Mouse (Mus musculus) cerebellum, adult 11 months (tissue): ENCODE measurements around the gene Hist1h2bj.
A peak's percentile ranks its signal among the peaks of the same experiment; 100 is the strongest.
"Not testable (repeated sequence)": the region's sequence is repeated elsewhere in the genome, so short reads cannot be mapped to it uniquely, and the experiment has no call there.

Experiments
- DNase-seq: peaks from one replicate; pipeline ENCODE4 v3.0.0; 2022

Hist1h2bj gene

GRCm38 (mm10) chr13:22040464-22041141 lies 2.4 kb upstream of the Hist1h2bj start:
- no peak for DNase-seq

GRCm38 (mm10) chr13:22041142-22041536 lies 1.9 kb upstream of the Hist1h2bj start, which contains the start of gene Hist1h4i:
Hist1h4i (minus strand) TSS chr13:22041362.
- DNase-seq: peak; percentile 96

- DNase-seq: no peak
These were observed 1.1 kb upstream of the Hist1h2bj start for GRCm38 (mm10) chr13:22041651-22042567.

- no peak for DNase-seq
These were observed 753 bp downstream of the Hist1h2bj start for GRCm38 (mm10) chr13:22043503-22044431.

- no peak for DNase-seq
These were observed 1.6 kb downstream of the Hist1h2bj start for GRCm38 (mm10) chr13:22044432-22045155.

- DNase-seq: no peak
These were observed 2.3 kb downstream of the Hist1h2bj start for GRCm38 (mm10) chr13:22045311-22045710.

- DNase-seq: no peak
These were observed 6.0 kb downstream of the Hist1h2bj start for GRCm38 (mm10) chr13:22049041-22049440.

- no peak for DNase-seq
These were observed 6.9 kb downstream of the Hist1h2bj start for GRCm38 (mm10) chr13:22049737-22050440.

GRCm38 (mm10) chr13:22050591-22051522 lies 7.8 kb downstream of the Hist1h2bj start:
- peak; percentile 69 for DNase-seq

- DNase-seq: no peak
These were observed 8.5 kb downstream of the Hist1h2bj start for GRCm38 (mm10) chr13:22051523-22051859.

GRCm38 (mm10) chr13:22053754-22054153 lies 10.7 kb downstream of the Hist1h2bj start:
- DNase-seq: no peak

GRCm38 (mm10) chr13:22061422-22061821 lies 18.4 kb downstream of the Hist1h2bj start:
- no peak for DNase-seq

- no peak for DNase-seq
These were observed 20.5 kb downstream of the Hist1h2bj start for GRCm38 (mm10) chr13:22063468-22063867.

- not testable (repeated sequence) for DNase-seq
These were observed 41.1 kb downstream of the Hist1h2bj start, which contains the start of gene Vmn1r188 for GRCm38 (mm10) chr13:22084140-22084539. Vmn1r188 (plus strand) TSS chr13:22084440.
